Mouse (Mus musculus) bone marrow macrophage, adult 2 months (primary cell): ENCODE measurements at regions not wholly inside any gene's neighbourhood (a gene's known extent, or its start where the extent isn't known, plus 50 kb on each side); places are given as distances from the start of the nearest gene placed in this dataset.

ENCODE experiments used
- CTCF ChIP-seq: IDR thresholded peaks from 2 replicates; pipeline ENCODE4 v1.5.1; 2012; ENCODE audit warnings: low read depth, mild to moderate bottlenecking, low read length, moderate library complexity
- POLR2A ChIP-seq: IDR thresholded peaks from 2 replicates; pipeline ENCODE4 v1.6.1; 2012; ENCODE audit warnings: mild to moderate bottlenecking, low read depth, low read length, borderline replicate concordance

- no peak for TF ChIP-seq POLR2A
- no peak for TF ChIP-seq CTCF
These were observed 103.8 kb upstream of the Cxcr4 start for GRCm38 (mm10) chr1:128695936-128696335.
